Mouse (Mus musculus): ENCODE measurements around the gene B3gnt7. TPM values are rescaled to one million over a fixed set of nuclear protein-coding genes. Genes with fewer than 3 reads are reported as not detected.

Gene B3gnt7
- total RNA-seq (2023): 10 to 100 TPM in 1 of 2 experiments, 1 to 10 TPM in 1; 7.9 to 10.5 TPM

GRCm38 (mm10) chr1:86302532-86302931 lies at the start of gene B3gnt7:
B3gnt7 (plus strand) TSS chr1:86302832.

Other genes with a start within 250 kb of the B3gnt7 start
- 10 to 100 TPM; 53.0 to 63.3 TPM for gene Psmd1, start 238.4 kb upstream of the B3gnt7 start, total RNA-seq (2023)
- gene Htr2b, start 190.9 kb upstream of the B3gnt7 start, total RNA-seq (2023): not detected
- gene Gm21972, start 169.2 kb upstream of the B3gnt7 start, total RNA-seq (2023): not detected
- gene Armc9, start 148.1 kb upstream of the B3gnt7 start, total RNA-seq (2023): 1 to 10 TPM; 5.8 to 7.3 TPM
- 100 to 1,000 TPM; 464 to 528 TPM for gene Ncl, start 56.6 kb downstream of the B3gnt7 start, total RNA-seq (2023)
- not detected for gene Nmur1, start 123.4 kb downstream of the B3gnt7 start, total RNA-seq (2023)
- not detected for gene Tex44, start 123.5 kb downstream of the B3gnt7 start, total RNA-seq (2023)
- 1,000 to 10,000 TPM; 1,576 to 1,757 TPM for gene Ptma, start 223.9 kb downstream of the B3gnt7 start, total RNA-seq (2023)

Measured in B cell, adult 67 days (primary cell).